Mouse (Mus musculus) inflammation-experienced regulatory T-cells, adult 6 months (primary cell): Measurements from ENCODE around the gene Itih5. TPM values are rescaled to one million over a fixed set of nuclear protein-coding genes. Genes with fewer than 3 reads are reported as not detected.

Experiments used
- ATAC-seq: one replicate; pipeline ENCODE4 v1.8.0; 2017
- polyA plus RNA-seq, 3 experiments: library from polyadenylated mRNA; unstranded; fragments of 100-300 nt; shearing (Covaris generic); gene quantifications; one replicate each; pipeline ENCODE4 v1.2.1; 2017

Itih5 gene
- polyA plus RNA-seq, 3 experiments from 2014 or later = 6.5 to 11.0 (median 7.3) TPM

- no peak for ATAC-seq
Observed at GRCm38 (mm10) chr2:10168016-10168415, 14.6 kb downstream of the Itih5 start.

GRCm38 (mm10) chr2:10169991-10170390 is 16.6 kb downstream of the Itih5 start:
- ATAC-seq = no peak

GRCm38 (mm10) chr2:10193553-10193952 is 40.2 kb downstream of the Itih5 start:
- ATAC-seq = no peak

GRCm38 (mm10) chr2:10195162-10195561 is 41.8 kb downstream of the Itih5 start:
- no peak for ATAC-seq

- ATAC-seq = no peak
Observed at GRCm38 (mm10) chr2:10199326-10199725, 46.0 kb downstream of the Itih5 start.

GRCm38 (mm10) chr2:10200736-10201285 is 47.4 kb downstream of the Itih5 start:
- ATAC-seq = no peak

- no peak for ATAC-seq
Observed at GRCm38 (mm10) chr2:10204301-10204700, 50.9 kb downstream of the Itih5 start.

- ATAC-seq = no peak
Observed at GRCm38 (mm10) chr2:10213468-10213867, 60.1 kb downstream of the Itih5 start.

- ATAC-seq = no peak
Observed at GRCm38 (mm10) chr2:10215876-10216565, 62.6 kb downstream of the Itih5 start.

GRCm38 (mm10) chr2:10216566-10217247 is 63.3 kb downstream of the Itih5 start:
- ATAC-seq = no peak

GRCm38 (mm10) chr2:10221862-10222261 is 68.5 kb downstream of the Itih5 start:
- ATAC-seq = no peak

- ATAC-seq = no peak
Observed at GRCm38 (mm10) chr2:10226907-10227306, 73.5 kb downstream of the Itih5 start.

- ATAC-seq = no peak
Observed at GRCm38 (mm10) chr2:10231971-10232370, 78.6 kb downstream of the Itih5 start.

GRCm38 (mm10) chr2:10236554-10236953 is 83.2 kb downstream of the Itih5 start:
- no peak for ATAC-seq

- ATAC-seq = no peak
Observed at GRCm38 (mm10) chr2:10242970-10243369, 89.6 kb downstream of the Itih5 start.

- no peak for ATAC-seq
Observed at GRCm38 (mm10) chr2:10250441-10250840, 97.1 kb downstream of the Itih5 start.

- ATAC-seq = no peak
Observed at GRCm38 (mm10) chr2:10250926-10251325, 97.6 kb downstream of the Itih5 start.

- no peak for ATAC-seq
Observed at GRCm38 (mm10) chr2:10251466-10251865, 98.1 kb downstream of the Itih5 start.

GRCm38 (mm10) chr2:10252016-10252415 is 98.6 kb downstream of the Itih5 start:
- ATAC-seq = no peak

- no peak for ATAC-seq
Observed at GRCm38 (mm10) chr2:10253351-10253750, 100.0 kb downstream of the Itih5 start.

- ATAC-seq = no peak
Observed at GRCm38 (mm10) chr2:10256949-10257348, 103.6 kb downstream of the Itih5 start.

GRCm38 (mm10) chr2:10258312-10258711 is 104.9 kb downstream of the Itih5 start:
- ATAC-seq = no peak

- no peak for ATAC-seq
Observed at GRCm38 (mm10) chr2:10260109-10260508, 106.7 kb downstream of the Itih5 start.

GRCm38 (mm10) chr2:10261337-10261736 is 108.0 kb downstream of the Itih5 start:
- ATAC-seq = no peak
